Mouse (Mus musculus) neural tube, embryonic 12.5 days (tissue): Measurements from ENCODE around the gene Phf21a. TPM values are rescaled to one million over a fixed set of nuclear protein-coding genes. Genes with fewer than 3 reads are reported as not detected.

Experiments
- ATAC-seq: fragments of 200-750 bp; cut with Nextera tagmentation; 2 replicates; pipeline ENCODE4 v1.8.0; 2017; ENCODE audit warnings: low read depth, mild to moderate bottlenecking, moderate TSS enrichment, moderate library complexity; ENCODE audit not compliant: low FRiP score
- H3K27ac ChIP-seq: fragments of 300-500 bp; sonication (generic); 2 replicates; pipeline ENCODE4 v1.5.1; 2016
- H3K27me3 ChIP-seq: fragments of 300-500 bp; sonication (generic); replicated peaks from 2 replicates; pipeline ENCODE4 v1.6.1; 2016; ENCODE audit warnings: mild to moderate bottlenecking
- H3K36me3 ChIP-seq: fragments of 300-500 bp; sonication (generic); 2 replicates; pipeline ENCODE4 v1.6.1; 2016; ENCODE audit warnings: mild to moderate bottlenecking
- H3K4me1 ChIP-seq: fragments of 300-500 bp; sonication (generic); 2 replicates; pipeline ENCODE4 v1.6.1; 2016
- H3K4me2 ChIP-seq: fragments of 300-500 bp; sonication (generic); replicated peaks from 2 replicates; pipeline ENCODE4 v1.6.1; 2016; ENCODE audit warnings: mild to moderate bottlenecking
- H3K4me3 ChIP-seq: fragments of 300-500 bp; sonication (generic); 2 replicates; pipeline ENCODE4 v1.5.1; 2016
- H3K9ac ChIP-seq: fragments of 300-500 bp; sonication (generic); 2 replicates; pipeline ENCODE4 v1.6.1; 2016; ENCODE audit warnings: mild to moderate bottlenecking
- H3K9me3 ChIP-seq: fragments of 300-500 bp; sonication (generic); 2 replicates; pipeline ENCODE4 v1.6.1; 2016; ENCODE audit warnings: mild to moderate bottlenecking
- WGBS: fragments of 180-500 bp; shearing (Covaris S2); methylation state at CpG from one replicate; pipeline ENCODE4 v1.1.7; 2016; 5-methylcytosine and 5-hydroxymethylcytosine counted together
- polyA plus RNA-seq: library from polyadenylated mRNA; unstranded; fragments of >200 nt; fragmentation: Nextera tagmentation; extraction: Ambion mirVana; gene quantifications from 2 replicates; pipeline ENCODE4 v1.2.1, GENCODE M21; 2016

Gene Phf21a
- polyA plus RNA-seq, 1 experiment from 2014 or later: 38.4 TPM

DNA sequence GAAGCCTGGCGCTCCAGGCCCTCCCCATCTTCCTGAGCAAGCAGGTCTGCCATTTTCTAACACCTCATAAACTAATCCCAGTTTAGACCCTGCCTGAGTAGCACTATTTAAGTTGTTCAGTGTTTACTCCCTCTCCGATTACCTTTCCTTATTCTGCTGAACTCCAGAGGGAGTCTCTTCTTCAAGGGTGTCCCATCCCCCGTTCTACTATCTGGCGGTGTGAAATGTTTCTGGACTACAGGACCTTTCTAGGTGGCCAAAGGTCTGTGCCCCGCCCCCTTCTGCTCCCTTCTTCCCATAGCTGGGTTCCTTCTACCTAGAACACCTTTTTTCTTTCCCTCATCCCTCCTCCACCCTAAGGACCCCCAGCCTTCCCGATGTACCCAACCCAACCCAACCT, 32.6 kb upstream of the Phf21a start:
- no peak for ATAC-seq
- WGBS: 10% methylated on average over 6 of the region's 6 CpGs
- Histone ChIP-seq H3K27ac (no peak overlapping the region), H3K4me2 (peak overlapping the region; percentile 98), H3K36me3 (no peaks in the 10 kb centered on the region), H3K4me1 (peaks cover 20% of the 10 kb centered on the region), H3K9ac (peak overlapping the region; percentile 81; the same call in 1 of the 2 replicates), H3K9me3 (no peaks in the 10 kb centered on the region), H3K27me3 (peaks cover 14% of the 10 kb centered on the region), H3K4me3 (peak overlapping the region; percentile 62; the same call in 1 of the 2 replicates)

DNA sequence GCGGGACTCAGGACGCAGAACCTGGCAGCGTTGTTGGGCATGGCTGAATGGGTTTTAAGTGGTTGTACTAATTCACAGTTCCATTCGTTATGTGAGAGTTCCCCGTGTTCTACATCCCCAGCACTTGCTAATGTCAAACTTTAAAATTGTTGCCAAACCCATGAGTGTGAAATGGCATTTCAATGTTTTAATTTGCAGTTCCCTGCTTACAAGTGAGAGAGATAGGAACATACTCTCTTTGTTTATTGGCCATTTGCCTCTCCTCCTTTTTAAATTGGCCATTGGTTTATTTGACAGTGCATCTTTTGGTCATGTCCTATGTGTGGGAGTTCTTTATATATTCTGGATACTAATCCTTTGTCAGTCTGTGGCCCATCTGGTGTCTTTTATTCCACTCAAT, 31.6 kb upstream of the Phf21a start:
- Histone ChIP-seq H3K27me3 (peaks cover 10% of the 10 kb centered on the region), H3K4me3 (no peak overlapping the region), H3K9me3 (no peaks in the 10 kb centered on the region), H3K27ac (no peak overlapping the region), H3K9ac (no peak overlapping the region), H3K36me3 (no peaks in the 10 kb centered on the region), H3K4me1 (peaks cover 13% of the 10 kb centered on the region; the same call in 1 of the 2 replicates), H3K4me2 (no peak overlapping the region)
- 70% methylated on average over 5 of the region's 5 CpGs for WGBS
- ATAC-seq: no peak

DNA sequence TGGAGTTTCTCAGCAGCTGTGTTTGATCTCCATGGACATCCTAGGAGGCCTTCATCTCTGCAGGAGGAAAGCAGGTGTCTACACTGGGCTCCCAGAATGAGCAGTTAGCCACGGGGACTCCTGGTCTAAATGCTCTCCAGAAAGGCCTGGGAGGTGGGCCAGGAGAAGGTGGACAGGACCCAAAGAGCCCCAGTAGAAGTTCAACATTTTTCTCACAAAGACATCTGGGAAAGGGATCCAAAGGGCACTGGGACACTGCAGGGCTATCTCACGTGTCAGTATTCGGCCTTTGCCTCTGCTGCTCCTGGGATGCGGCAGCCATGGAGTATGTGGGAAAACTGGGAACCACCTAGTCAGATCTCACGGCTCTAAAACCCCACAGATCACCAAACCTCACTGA, 29.8 kb upstream of the Phf21a start:
- H3K27me3 ChIP-seq: peaks cover 10% of the 10 kb centered on the region
- H3K4me2 ChIP-seq: no peak overlapping the region
- no peak overlapping the region for H3K27ac ChIP-seq
- 63% methylated on average over 5 of the region's 5 CpGs for WGBS
- no peak overlapping the region for H3K4me3 ChIP-seq
- peaks cover 12% of the 10 kb centered on the region; the same call in 1 of the 2 replicates for H3K4me1 ChIP-seq
- H3K9ac ChIP-seq: no peak overlapping the region
- ATAC-seq: no peak
- H3K36me3 ChIP-seq: no peaks in the 10 kb centered on the region
- H3K9me3 ChIP-seq: no peaks in the 10 kb centered on the region

DNA sequence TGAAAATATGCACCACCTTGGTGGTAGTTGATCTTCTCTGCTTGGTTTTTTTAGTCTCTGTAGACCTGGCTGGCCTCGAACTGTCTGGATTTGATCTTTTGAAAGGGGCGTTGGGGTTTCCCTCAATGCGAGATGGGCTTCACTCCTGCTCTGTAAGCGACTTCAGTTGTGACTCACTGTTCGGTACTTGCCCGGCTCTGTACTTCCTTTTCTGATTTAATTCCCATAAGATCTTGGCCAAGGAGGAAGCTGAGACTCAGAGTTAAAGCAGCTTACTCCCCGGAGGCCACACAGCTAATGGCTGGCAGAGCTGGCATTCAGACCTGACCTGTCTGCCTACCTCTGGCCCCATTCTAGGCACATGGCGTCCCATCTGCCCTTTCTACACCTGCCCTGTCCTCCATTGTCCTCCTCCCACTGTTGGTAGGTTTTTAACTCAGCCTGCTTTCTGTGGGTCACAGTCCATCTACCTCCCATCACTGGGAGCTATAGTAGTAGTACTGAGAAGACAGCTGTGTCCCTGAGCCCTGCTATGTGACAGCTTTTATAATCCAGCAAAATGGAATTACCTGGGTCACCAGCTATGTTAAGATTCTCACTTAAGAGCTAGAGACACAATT, 27.5 kb upstream of the Phf21a start:
- no peak overlapping the region for H3K9ac ChIP-seq
- H3K4me1 ChIP-seq: no peaks in the 10 kb centered on the region
- no peak overlapping the region for H3K4me2 ChIP-seq
- no peak for ATAC-seq
- peaks cover 5% of the 10 kb centered on the region; the same call in 1 of the 2 replicates for H3K27me3 ChIP-seq
- H3K36me3 ChIP-seq: no peaks in the 10 kb centered on the region
- 84% methylated on average over 8 of the region's 8 CpGs for WGBS
- H3K27ac ChIP-seq: no peak overlapping the region
- H3K9me3 ChIP-seq: no peaks in the 10 kb centered on the region
- H3K4me3 ChIP-seq: no peak overlapping the region

DNA sequence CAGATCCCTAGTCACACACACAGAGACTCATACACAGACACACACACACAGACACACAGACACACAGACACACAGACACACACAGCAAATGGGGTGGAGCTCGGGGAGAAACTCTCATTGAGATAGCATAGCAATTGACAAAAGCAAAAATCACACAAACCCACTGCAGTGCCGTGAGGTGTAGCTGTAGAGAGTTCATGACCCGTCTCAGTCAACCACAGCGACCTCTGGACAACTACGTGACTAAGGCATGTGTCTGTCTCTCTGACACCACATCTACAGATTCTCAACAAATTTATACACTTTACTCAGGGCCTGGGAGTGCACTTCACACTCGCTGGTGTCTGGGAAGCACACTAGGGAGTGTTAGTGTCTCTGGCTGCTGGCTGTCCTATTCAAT, 27.0 kb upstream of the Phf21a start:
- Histone ChIP-seq H3K9me3 (no peaks in the 10 kb centered on the region), H3K4me3 (no peak overlapping the region), H3K27me3 (no peaks in the 10 kb centered on the region; the same call in 1 of the 2 replicates), H3K36me3 (no peaks in the 10 kb centered on the region), H3K4me2 (no peak overlapping the region), H3K27ac (no peak overlapping the region), H3K4me1 (no peaks in the 10 kb centered on the region), H3K9ac (no peak overlapping the region)
- WGBS: 73% methylated on average over 6 of the region's 6 CpGs
- no peak for ATAC-seq

DNA sequence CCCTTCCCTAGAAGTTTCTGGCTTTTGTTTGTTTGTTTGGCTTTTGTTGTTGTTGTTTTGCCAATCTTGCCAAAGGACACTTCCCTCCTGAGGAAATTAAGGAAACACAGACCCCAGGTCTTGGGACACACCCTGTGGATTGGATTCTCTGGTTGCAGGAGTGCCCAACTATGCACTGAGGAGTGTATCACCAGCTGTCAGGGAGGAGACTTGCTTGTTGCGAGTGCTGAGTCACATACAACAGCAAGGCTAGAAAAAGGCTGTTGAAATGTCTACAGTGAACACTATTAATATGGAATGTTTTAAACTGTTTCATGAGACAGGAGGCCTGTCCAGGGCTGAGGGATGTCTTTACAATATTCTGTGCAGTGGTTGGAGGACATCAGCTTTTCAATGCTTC, 26.0 kb upstream of the Phf21a start:
- Histone ChIP-seq H3K4me1 (no peaks in the 10 kb centered on the region), H3K36me3 (no peaks in the 10 kb centered on the region), H3K4me2 (no peak overlapping the region), H3K9me3 (no peaks in the 10 kb centered on the region), H3K4me3 (no peak overlapping the region), H3K27ac (no peak overlapping the region), H3K9ac (no peak overlapping the region), H3K27me3 (no peaks in the 10 kb centered on the region; the same call in 1 of the 2 replicates)
- no peak for ATAC-seq
- 85% methylated on average over 1 of the region's 1 CpGs for WGBS

DNA sequence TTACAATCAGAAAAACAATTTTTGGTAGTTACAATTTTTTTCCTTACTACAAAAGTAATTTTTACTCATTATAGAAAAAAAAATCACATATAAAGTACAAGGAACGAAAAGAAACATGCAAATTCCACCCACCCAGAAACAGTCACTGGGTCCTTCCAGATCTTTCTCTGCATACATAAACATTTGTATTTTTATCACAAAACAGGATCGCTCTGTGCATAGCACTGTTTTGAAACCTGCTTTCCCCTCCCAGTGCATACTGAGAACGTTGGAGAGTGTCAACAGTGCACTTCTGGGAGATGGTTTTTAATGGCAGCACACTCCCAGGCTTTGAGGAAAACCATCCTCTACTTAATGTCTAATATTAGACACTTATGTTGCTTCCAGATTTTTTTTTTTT, 25.3 kb upstream of the Phf21a start:
- no peak overlapping the region for H3K27ac ChIP-seq
- no peaks in the 10 kb centered on the region for H3K4me1 ChIP-seq
- H3K9me3 ChIP-seq: no peaks in the 10 kb centered on the region
- H3K9ac ChIP-seq: no peak overlapping the region
- 80% methylated on average over 3 of the region's 3 CpGs for WGBS
- no peaks in the 10 kb centered on the region; the same call in 1 of the 2 replicates for H3K27me3 ChIP-seq
- H3K4me3 ChIP-seq: no peak overlapping the region
- H3K4me2 ChIP-seq: no peak overlapping the region
- ATAC-seq: no peak
- no peaks in the 10 kb centered on the region for H3K36me3 ChIP-seq

DNA sequence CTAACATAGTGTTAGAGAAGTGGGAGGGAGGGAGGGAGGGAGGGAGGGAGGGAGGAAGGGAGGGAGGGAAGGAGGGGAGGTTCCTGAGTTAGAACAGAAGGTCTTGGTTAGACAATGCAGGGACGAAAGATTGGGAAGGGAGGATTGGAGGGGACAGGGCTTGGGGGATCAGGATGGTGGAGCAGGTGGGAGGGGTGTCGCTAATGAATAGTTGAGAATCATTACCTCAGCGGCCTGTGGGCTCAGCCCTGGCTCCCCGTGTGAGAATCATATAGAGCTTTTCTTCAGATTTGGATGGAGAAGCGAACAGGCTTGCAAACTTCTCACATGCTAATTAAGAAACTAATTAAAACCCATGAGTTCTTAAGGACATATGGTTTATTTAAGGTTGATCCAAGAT, 23.3 kb upstream of the Phf21a start:
- no peak overlapping the region for H3K9ac ChIP-seq
- H3K9me3 ChIP-seq: no peaks in the 10 kb centered on the region
- H3K36me3 ChIP-seq: no peaks in the 10 kb centered on the region
- ATAC-seq: no peak
- H3K4me3 ChIP-seq: no peak overlapping the region
- 60% methylated on average over 5 of the region's 5 CpGs for WGBS
- H3K27ac ChIP-seq: no peak overlapping the region
- no peaks in the 10 kb centered on the region for H3K27me3 ChIP-seq
- no peaks in the 10 kb centered on the region for H3K4me1 ChIP-seq
- H3K4me2 ChIP-seq: no peak overlapping the region

DNA sequence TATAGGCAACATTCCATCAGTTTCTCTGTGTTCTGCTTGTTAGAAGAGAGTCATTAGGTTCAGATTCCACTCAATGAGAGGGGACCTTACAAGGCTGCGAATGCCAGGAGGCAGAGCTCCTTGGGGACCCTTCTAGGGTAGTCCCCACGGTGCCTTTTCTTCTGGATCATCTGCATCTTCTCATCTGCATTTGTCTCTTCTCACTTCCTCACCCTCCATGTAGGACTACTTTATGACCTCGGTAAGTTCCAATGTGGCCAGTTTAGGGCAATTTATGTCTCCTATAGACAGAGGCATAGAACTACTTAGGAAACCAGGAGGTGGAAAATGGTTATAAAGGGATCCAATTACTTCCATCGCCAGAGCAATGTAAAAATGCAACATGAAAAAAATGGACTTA, 21.8 kb upstream of the Phf21a start:
- ATAC-seq: no peak
- no peaks in the 10 kb centered on the region for H3K36me3 ChIP-seq
- no peak overlapping the region for H3K9ac ChIP-seq
- no peak overlapping the region for H3K4me3 ChIP-seq
- H3K27ac ChIP-seq: no peak overlapping the region
- H3K9me3 ChIP-seq: no peaks in the 10 kb centered on the region
- H3K27me3 ChIP-seq: no peaks in the 10 kb centered on the region
- H3K4me2 ChIP-seq: no peak overlapping the region
- 75% methylated on average over 4 of the region's 4 CpGs for WGBS
- H3K4me1 ChIP-seq: no peaks in the 10 kb centered on the region

DNA sequence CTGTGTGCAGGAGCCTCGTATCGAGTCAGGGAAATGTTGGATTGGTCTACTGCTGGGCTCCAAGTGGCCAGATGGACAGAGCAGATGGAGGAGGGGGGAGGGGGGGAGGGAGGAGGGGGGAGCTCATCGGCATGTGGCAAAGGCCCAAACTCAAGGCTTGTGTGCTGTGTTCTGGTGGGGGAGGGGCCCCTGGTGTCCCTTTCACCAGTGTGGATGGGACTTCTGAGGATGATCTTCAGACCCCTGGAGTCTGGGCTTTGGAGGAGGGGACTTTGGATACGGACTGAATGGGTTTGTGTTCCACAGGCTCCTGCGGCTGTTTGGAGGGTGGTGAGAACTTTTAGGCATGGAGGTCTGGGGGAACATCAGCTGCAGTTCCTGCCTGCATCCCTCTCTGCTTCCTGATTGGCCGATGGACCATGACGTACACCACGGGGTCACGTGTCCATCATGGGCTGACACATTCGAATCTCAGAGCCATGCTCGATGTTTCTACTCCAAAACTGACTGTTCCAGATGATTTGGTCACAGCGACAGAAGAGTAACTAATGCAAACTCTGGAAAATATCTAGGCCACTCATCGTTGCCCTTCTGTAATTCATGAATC, 16.7 kb upstream of the Phf21a start:
- Histone ChIP-seq H3K4me3 (no peak overlapping the region), H3K36me3 (no peaks in the 10 kb centered on the region), H3K9me3 (no peaks in the 10 kb centered on the region), H3K4me1 (no peaks in the 10 kb centered on the region), H3K27ac (no peak overlapping the region), H3K27me3 (no peaks in the 10 kb centered on the region), H3K4me2 (no peak overlapping the region), H3K9ac (no peak overlapping the region)
- no peak for ATAC-seq
- 78% methylated on average over 13 of the region's 13 CpGs for WGBS

DNA sequence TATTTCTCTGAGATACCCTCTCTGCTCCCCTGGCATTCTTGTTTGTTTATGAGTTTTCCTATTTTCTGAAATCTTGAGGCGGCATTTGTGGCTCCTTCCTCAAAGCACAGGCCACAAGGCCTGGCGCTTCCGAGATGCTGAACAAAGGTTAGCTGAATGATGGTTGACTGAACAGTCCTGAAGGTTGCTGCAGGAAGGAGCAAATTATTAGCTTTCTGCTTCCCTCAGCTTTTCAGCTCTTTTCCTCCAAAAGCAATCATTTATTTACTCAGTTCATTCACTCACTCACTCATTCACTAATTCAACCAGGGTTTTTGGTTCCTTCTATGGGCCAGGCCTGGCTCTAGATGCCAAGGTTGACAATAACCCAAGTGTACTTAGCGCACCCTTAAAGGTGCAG, 10.7 kb upstream of the Phf21a start:
- no peak overlapping the region for H3K4me2 ChIP-seq
- WGBS: 95% methylated on average over 4 of the region's 4 CpGs

DNA sequence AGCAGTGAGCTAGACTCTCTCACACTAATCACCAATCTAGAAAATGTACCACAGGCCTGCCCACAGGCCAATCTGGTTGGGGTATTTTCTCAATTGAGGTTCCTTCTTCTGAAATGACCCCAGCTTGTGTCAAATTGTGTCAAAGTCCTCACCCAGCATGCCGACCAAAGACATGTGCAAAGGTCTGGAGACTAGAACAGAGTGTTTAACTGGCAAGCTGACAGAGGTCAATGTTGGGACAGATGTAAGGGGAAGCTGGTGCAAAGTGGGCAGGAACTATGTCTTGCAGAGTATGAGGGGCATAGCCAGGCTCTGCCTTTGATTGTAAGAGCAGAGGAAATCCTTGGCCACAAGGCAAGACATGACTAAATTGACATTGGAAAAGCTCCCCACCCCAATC, 7.2 kb upstream of the Phf21a start:
- H3K4me3 ChIP-seq: no peak overlapping the region
- WGBS: 88% methylated on average over 1 of the region's 1 CpGs
- no peak overlapping the region for H3K9ac ChIP-seq
- H3K4me2 ChIP-seq: no peak overlapping the region
- no peaks in the 10 kb centered on the region for H3K36me3 ChIP-seq
- H3K9me3 ChIP-seq: no peaks in the 10 kb centered on the region
- no peak for ATAC-seq
- H3K27me3 ChIP-seq: no peaks in the 10 kb centered on the region
- no peaks in the 10 kb centered on the region for H3K4me1 ChIP-seq
- H3K27ac ChIP-seq: no peak overlapping the region

More for the DNA sequence above, 10.7 kb upstream of the Phf21a start:
- H3K27ac ChIP-seq: no peak overlapping the region
- H3K4me1 ChIP-seq: no peaks in the 10 kb centered on the region
- H3K4me3 ChIP-seq: no peak overlapping the region
- H3K9me3 ChIP-seq: no peaks in the 10 kb centered on the region
- H3K27me3 ChIP-seq: no peaks in the 10 kb centered on the region
- H3K36me3 ChIP-seq: no peaks in the 10 kb centered on the region
- no peak overlapping the region for H3K9ac ChIP-seq
- ATAC-seq: no peak

DNA sequence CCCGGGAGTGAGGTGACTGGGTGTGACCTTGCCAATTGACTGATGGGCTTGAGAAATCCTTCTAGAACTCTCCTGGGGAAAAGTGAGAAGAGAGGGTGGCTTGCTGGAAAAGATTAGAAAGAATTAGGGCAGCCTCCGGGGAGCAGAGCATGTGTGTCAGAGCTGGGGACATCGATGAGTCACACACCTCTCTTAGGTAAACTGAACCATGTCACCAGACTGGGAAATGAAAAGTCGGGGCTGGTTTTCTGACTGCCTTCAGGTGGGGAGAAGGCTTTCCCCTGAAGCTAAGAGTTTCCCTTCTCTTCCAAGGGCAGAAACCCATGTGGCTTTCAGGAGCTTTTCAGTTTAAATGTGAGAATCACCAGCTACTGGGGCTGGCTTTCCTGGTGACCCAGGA, 5.9 kb upstream of the Phf21a start:
- no peak for ATAC-seq
- 81% methylated on average over 4 of the region's 4 CpGs for WGBS
- no peaks in the 10 kb centered on the region for H3K36me3 ChIP-seq
- no peaks in the 10 kb centered on the region for H3K4me1 ChIP-seq
- no peaks in the 10 kb centered on the region for H3K27me3 ChIP-seq
- H3K9ac ChIP-seq: no peak overlapping the region
- no peak overlapping the region for H3K4me3 ChIP-seq
- H3K27ac ChIP-seq: no peak overlapping the region
- H3K4me2 ChIP-seq: no peak overlapping the region
- no peaks in the 10 kb centered on the region for H3K9me3 ChIP-seq
